Mouse (Mus musculus) heart, adult 2 months (tissue): ENCODE data around the gene Exoc4. TPM values are rescaled to one million over a fixed set of nuclear protein-coding genes. Genes with fewer than 3 reads are reported as not detected.

Source experiments
- DNase-seq, 2 experiments: peaks; one replicate each; pipeline ENCODE4 v3.0.0; 2021
- H3K27ac ChIP-seq: fragments of 200-600 bp; 2 replicates; pipeline ENCODE4 v1.8.1; 2022
- H3K27me3 ChIP-seq: fragments of 200-500 bp; 2 replicates; pipeline ENCODE4 v1.6.1; 2012; ENCODE audit warnings: mild to moderate bottlenecking, low read length, inconsistent platforms, mixed read lengths; ENCODE audit not compliant: control insufficient read depth, insufficient read depth
- H3K36me3 ChIP-seq: fragments of 200-500 bp; 2 replicates; pipeline ENCODE4 v1.6.1; 2012; ENCODE audit warnings: low read length, inconsistent platforms; ENCODE audit not compliant: control insufficient read depth, insufficient read depth
- H3K4me1 ChIP-seq: fragments of 200-500 bp; 2 replicates; pipeline ENCODE4 v1.6.1; 2011; ENCODE audit warnings: low read length; ENCODE audit not compliant: control insufficient read depth, insufficient read depth
- H3K4me3 ChIP-seq: fragments of 200-600 bp; 2 replicates; pipeline ENCODE4 v1.8.1; 2022
- H3K79me2 ChIP-seq: fragments of 200-500 bp; replicated peaks from 2 replicates; pipeline ENCODE4 v1.6.1; 2012; ENCODE audit warnings: mild to moderate bottlenecking, inconsistent platforms, low read length, moderate library complexity, mixed read lengths; ENCODE audit not compliant: control insufficient read depth, insufficient read depth
- H3K9ac ChIP-seq: fragments of 200-500 bp; 2 replicates; pipeline ENCODE4 v1.6.1; 2012; ENCODE audit warnings: low read depth, mild to moderate bottlenecking, control low read depth, inconsistent platforms, low read length, mixed read lengths
- CTCF ChIP-seq: fragments of 200-600 bp; IDR thresholded peaks from 2 replicates; pipeline ENCODE4 v1.8.1; 2022; ENCODE audit warnings: antibody characterized with exemption, mild to moderate bottlenecking, moderate library complexity
- EP300 ChIP-seq: fragments of 200-500 bp; IDR thresholded peaks from 2 replicates; pipeline ENCODE4 v1.6.1; 2011; ENCODE audit warnings: low read depth, low read length, control low read depth; ENCODE audit not compliant: insufficient read depth
- POLR2A ChIP-seq: fragments of 200-500 bp; IDR thresholded peaks from 2 replicates; pipeline ENCODE4 v1.6.1; 2011; ENCODE audit warnings: mild to moderate bottlenecking, low read depth, low read length, control low read depth; ENCODE audit not compliant: insufficient read depth
- WGBS: fragments of 180-500 bp; shearing (Covaris S2); methylation state at CpG from one replicate; pipeline ENCODE4 v1.1.7; 2018; 5-methylcytosine and 5-hydroxymethylcytosine counted together
- intact Hi-C: fragments of 180-260 bp; cut with DNase I; formaldehyde crosslinking; loops from one replicate; pipeline ENCODE4 v1.15.1; 2025
- polyA plus RNA-seq: library from polyadenylated mRNA; depleted of rRNA; stranded (reverse); fragments of >200 nt; gene quantifications from 2 replicates; pipeline ENCODE4 v1.2.3, GENCODE M21; 2012
- total RNA-seq, 2 experiments: library from RNA; stranded (reverse); gene quantifications; 2 replicates each; pipeline ENCODE4 v1.2.3; 2021

Exoc4 gene
- total and polyA plus RNA-seq, 3 experiments = 9.9 to 36.0 (median 34.0) TPM

DNA sequence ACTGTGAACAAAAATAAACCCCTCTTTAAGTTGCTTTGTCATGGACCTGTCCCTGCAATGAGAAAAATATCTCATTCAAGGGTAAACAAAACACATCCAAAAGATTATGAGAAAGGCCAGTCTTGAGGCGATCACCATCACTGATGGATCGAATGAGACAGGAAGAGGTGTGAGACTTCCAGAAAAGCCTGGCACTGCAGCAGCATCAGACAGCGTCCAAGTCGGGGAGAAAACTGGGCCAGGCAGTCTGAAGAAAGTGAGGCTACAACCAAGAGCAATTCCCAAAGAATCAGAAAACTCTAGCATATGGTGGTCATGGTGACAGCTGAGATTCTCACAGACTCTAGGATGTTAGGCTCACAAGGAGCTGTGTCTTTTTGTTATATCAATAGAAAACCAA, 689.0 kb downstream of the Exoc4 start:
- TF ChIP-seq CTCF (no peak), EP300 (no peak), POLR2A (no peak)
- Histone ChIP-seq H3K4me3 (no peak overlapping the region), H3K27me3 (no peaks in the 10 kb centered on the region), H3K36me3 (no peaks in the 10 kb centered on the region), H3K27ac (no peak overlapping the region), H3K4me1 (peaks cover 1% of the 10 kb centered on the region), H3K79me2 (no peaks in the 10 kb centered on the region), H3K9ac (no peak overlapping the region)
- 87% methylated on average over 4 of the region's 4 CpGs for WGBS
- DNase-seq = no peak
- intact Hi-C loops = no loop called here

DNA sequence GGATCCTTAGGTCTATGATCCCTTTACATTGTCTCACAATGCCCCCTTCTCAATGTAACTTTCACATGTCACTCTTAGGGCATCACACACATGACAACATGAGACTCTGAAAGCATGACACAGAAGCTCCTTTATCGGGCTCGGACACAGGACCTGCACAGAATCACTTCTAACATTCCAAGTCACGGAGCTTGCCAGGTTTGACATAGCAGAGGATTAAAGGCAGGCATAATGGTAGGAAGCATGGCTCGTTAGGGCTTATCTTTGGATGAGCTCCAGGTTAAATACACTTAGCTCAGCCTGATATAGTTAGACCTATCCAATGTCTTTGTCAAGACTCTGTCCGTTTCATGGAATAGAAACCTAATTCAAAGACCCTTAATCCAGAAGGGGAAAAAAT, 690.3 kb downstream of the Exoc4 start:
- Histone ChIP-seq H3K36me3 (no peaks in the 10 kb centered on the region), H3K27me3 (no peaks in the 10 kb centered on the region), H3K79me2 (no peaks in the 10 kb centered on the region), H3K4me1 (peaks cover 1% of the 10 kb centered on the region), H3K9ac (no peak overlapping the region), H3K4me3 (no peak overlapping the region), H3K27ac (no peak overlapping the region)
- DNase-seq = no peak
- 14% methylated on average over 5 of the region's 5 CpGs for WGBS
- TF ChIP-seq EP300 = no peak
- intact Hi-C loops = no loop called here

DNA sequence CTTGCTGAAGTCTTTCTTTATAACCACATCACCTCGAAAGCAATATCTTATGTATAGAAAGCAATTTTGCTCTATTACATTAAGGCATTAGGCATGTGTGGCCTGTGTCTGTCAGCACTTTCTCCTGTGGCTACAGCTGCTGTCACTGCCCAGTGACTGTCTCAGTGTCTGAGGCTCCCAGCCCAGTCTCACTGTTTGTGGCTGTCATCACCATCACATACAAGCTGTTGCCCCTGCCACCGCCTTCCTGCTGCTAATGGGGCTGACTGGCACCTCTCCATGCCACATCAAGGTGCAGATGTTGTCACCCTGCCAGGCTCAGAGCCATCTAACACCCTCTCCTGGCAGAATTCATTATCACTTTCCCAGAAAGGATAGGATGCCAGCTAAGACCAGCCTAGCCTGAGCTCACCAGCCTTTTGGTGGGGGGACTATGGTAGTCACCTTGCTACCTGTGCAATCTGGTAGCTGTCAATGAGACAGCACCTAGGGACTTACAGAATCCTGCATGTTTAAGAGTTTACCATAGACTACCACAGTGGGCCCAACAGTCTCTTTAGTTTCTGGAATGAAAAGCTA, 698.1 kb downstream of the Exoc4 start:
- Histone ChIP-seq H3K4me1 (no peaks in the 10 kb centered on the region), H3K9ac (no peak overlapping the region), H3K27me3 (no peaks in the 10 kb centered on the region), H3K4me3 (no peak overlapping the region), H3K79me2 (no peaks in the 10 kb centered on the region), H3K36me3 (no peaks in the 10 kb centered on the region), H3K27ac (no peak overlapping the region)
- no peak for TF ChIP-seq CTCF
- TF ChIP-seq EP300 = no peak
- no peak for TF ChIP-seq POLR2A
- WGBS = 56% methylated on average over 2 of the region's 2 CpGs
- peak in 1 of 2 experiments; percentile 12 for DNase-seq
- intact Hi-C loops = no loop called here

DNA sequence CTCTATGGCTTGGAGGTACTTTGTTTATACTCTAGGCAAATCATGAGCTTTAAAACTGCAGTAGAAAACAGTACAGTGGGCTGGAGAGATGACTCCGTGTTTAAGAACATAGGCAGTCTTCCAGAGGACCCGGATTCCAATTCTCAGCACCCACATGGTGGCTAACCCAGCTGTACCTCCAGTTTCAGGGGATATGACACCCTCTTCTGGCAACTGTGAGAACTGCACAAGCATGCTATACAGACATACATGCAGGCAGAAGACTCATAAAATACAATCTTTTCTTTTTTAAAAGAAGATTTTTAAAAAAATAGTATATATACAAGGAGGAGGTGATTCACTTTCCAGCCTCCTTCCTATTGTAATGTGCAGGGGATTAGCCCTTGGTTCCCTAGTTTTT, 701.2 kb downstream of the Exoc4 start:
- no peak overlapping the region for H3K27ac ChIP-seq
- no peak overlapping the region for H3K4me3 ChIP-seq
- H3K79me2 ChIP-seq = no peaks in the 10 kb centered on the region
- TF ChIP-seq EP300 (no peak), POLR2A (no peak), CTCF (peak; percentile 38)
- no peaks in the 10 kb centered on the region for H3K27me3 ChIP-seq
- intact Hi-C loops = no loop called here
- H3K36me3 ChIP-seq = no peaks in the 10 kb centered on the region
- no peak overlapping the region for H3K9ac ChIP-seq
- DNase-seq = no peak
- no peaks in the 10 kb centered on the region for H3K4me1 ChIP-seq
- 92% methylated on average over 2 of the region's 2 CpGs for WGBS

DNA sequence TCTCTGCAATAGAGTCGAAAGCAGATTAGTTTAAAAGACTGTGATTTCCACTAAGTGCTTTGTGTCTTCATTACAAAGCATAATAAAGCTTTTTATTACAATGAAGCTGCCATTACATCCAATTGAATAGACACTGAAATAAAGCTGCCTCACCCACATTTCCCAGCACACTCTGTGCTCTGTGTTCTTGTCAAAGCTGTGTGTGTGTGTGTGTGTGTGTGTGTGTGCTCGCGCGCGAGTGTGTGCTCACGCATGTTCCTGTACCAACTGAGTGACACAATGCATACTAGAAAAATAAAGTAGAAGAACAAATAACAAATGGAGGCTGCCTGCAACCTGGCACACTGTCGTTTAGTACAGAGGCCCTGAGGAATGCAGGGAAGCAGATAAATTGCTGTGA, 706.6 kb downstream of the Exoc4 start:
- Histone ChIP-seq H3K27me3 (no peaks in the 10 kb centered on the region), H3K27ac (no peak overlapping the region), H3K4me1 (no peaks in the 10 kb centered on the region), H3K36me3 (no peaks in the 10 kb centered on the region), H3K4me3 (no peak overlapping the region), H3K9ac (no peak overlapping the region), H3K79me2 (no peaks in the 10 kb centered on the region)
- WGBS = 84% methylated on average over 7 of the region's 7 CpGs
- intact Hi-C loops = no loop called here
- no peak for TF ChIP-seq EP300
- no peak for TF ChIP-seq POLR2A
- TF ChIP-seq CTCF = no peak
- DNase-seq = no peak

DNA sequence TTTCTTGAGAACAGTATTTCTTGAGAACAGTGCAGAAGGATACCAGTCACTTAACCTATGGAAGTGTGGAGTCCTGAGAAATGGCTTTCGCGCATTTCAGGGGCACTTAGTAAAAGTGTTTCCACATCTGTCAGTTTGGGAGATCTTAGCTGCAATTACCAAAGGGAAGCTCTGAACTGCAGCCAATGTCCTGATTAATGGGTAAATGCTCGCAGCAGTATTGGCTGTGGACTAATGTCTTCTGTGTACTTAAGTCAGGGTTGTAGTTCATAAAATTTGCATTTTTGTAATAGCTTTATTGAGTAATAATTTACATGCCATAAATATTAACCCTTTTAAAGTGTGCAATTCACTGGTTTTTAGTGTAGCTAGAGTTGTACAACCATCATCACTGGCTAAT, 709.4 kb downstream of the Exoc4 start:
- 81% methylated on average over 3 of the region's 3 CpGs for WGBS
- intact Hi-C loops = no loop called here
- Histone ChIP-seq H3K27ac (no peak overlapping the region), H3K4me1 (no peaks in the 10 kb centered on the region), H3K27me3 (no peaks in the 10 kb centered on the region), H3K4me3 (no peak overlapping the region), H3K79me2 (no peaks in the 10 kb centered on the region), H3K36me3 (no peaks in the 10 kb centered on the region), H3K9ac (no peak overlapping the region)
- TF ChIP-seq CTCF (no peak), POLR2A (no peak), EP300 (no peak)
- DNase-seq = no peak

DNA sequence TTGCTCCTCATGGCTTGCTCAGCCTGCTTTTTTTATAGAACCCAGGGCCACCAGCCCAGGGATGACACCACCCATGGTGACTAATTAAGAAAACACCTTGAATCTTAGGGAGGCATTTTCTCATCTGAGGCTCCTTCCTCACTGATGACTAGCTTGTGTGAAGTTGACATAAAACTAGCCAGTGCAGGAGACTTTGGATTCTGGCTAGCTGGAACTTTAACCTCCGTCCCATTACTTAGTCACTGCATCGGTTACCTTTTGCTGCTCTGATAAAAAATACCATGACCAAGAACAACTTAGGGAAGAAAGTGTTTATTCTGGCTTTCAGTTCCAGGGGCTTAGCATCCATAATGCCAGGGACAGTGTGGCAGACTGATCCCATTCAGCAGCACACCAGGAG, 711.9 kb downstream of the Exoc4 start:
- no peak overlapping the region for H3K27ac ChIP-seq
- no peaks in the 10 kb centered on the region for H3K4me1 ChIP-seq
- intact Hi-C loops = no loop called here
- H3K27me3 ChIP-seq = no peaks in the 10 kb centered on the region
- no peak overlapping the region for H3K4me3 ChIP-seq
- no peak overlapping the region for H3K9ac ChIP-seq
- WGBS = 95% methylated on average over 2 of the region's 2 CpGs
- DNase-seq = no peak
- H3K36me3 ChIP-seq = no peaks in the 10 kb centered on the region
- H3K79me2 ChIP-seq = no peaks in the 10 kb centered on the region
- TF ChIP-seq EP300 = no peak
- TF ChIP-seq CTCF = no peak
- TF ChIP-seq POLR2A = no peak
